Mouse (Mus musculus) liver, embryonic 15.5 days (tissue): ENCODE data around the gene Palm3. TPM values are rescaled to one million over a fixed set of nuclear protein-coding genes. Genes with fewer than 3 reads are reported as not detected.
"Not testable (repeated sequence)": the region's sequence is repeated elsewhere in the genome, so short reads cannot be mapped to it uniquely, and the experiment has no call there.

Experiments
- ATAC-seq: fragments of 200-750 bp; cut with Nextera tagmentation; 2 replicates; pipeline ENCODE4 v1.8.0; 2017; ENCODE audit warnings: moderate number of reproducible peaks, mild to moderate bottlenecking, moderate library complexity; ENCODE audit not compliant: insufficient read depth
- H3K27ac ChIP-seq: fragments of 300-500 bp; sonication (generic); replicated peaks from 2 replicates; pipeline ENCODE4 v1.5.1; 2015; ENCODE audit warnings: mild to moderate bottlenecking, inconsistent platforms
- H3K27me3 ChIP-seq: fragments of 300-500 bp; sonication (generic); 2 replicates; pipeline ENCODE4 v1.6.1; 2015; ENCODE audit warnings: mild to moderate bottlenecking, inconsistent platforms
- H3K36me3 ChIP-seq: fragments of 300-500 bp; sonication (generic); replicated peaks from 2 replicates; pipeline ENCODE4 v1.6.1; 2015; ENCODE audit warnings: moderate library complexity, mild to moderate bottlenecking, inconsistent platforms
- H3K4me1 ChIP-seq: fragments of 300-500 bp; sonication (generic); replicated peaks from 2 replicates; pipeline ENCODE4 v1.6.1; 2015; ENCODE audit warnings: inconsistent platforms
- H3K4me2 ChIP-seq: fragments of 300-500 bp; sonication (generic); 2 replicates; pipeline ENCODE4 v1.6.1; 2015; ENCODE audit warnings: moderate library complexity, mild to moderate bottlenecking, inconsistent platforms
- H3K4me3 ChIP-seq: fragments of 300-500 bp; sonication (generic); replicated peaks from 2 replicates; pipeline ENCODE4 v1.5.1; 2015; ENCODE audit warnings: mild to moderate bottlenecking, inconsistent platforms
- H3K9ac ChIP-seq: fragments of 300-500 bp; sonication (generic); 2 replicates; pipeline ENCODE4 v1.6.1; 2015; ENCODE audit warnings: moderate library complexity, mild to moderate bottlenecking, inconsistent platforms
- H3K9me3 ChIP-seq: fragments of 300-500 bp; sonication (generic); replicated peaks from 2 replicates; pipeline ENCODE4 v1.6.1; 2016; ENCODE audit warnings: inconsistent platforms
- WGBS: fragments of 180-500 bp; shearing (Covaris S2); methylation state at CpG from one replicate; pipeline ENCODE4 v1.1.7; 2015; ENCODE audit warnings: mixed read lengths; ENCODE audit not compliant: insufficient replicate concordance; 5-methylcytosine and 5-hydroxymethylcytosine counted together
- polyA plus RNA-seq: library from polyadenylated mRNA; unstranded; fragments of >200 nt; fragmentation: Nextera tagmentation; extraction: Ambion mirVana; gene quantifications from 2 replicates; pipeline ENCODE4 v1.2.1, GENCODE M21; 2015

The Palm3 gene
- polyA plus RNA-seq, 1 experiment from 2014 or later, result 0.23 TPM

DNA sequence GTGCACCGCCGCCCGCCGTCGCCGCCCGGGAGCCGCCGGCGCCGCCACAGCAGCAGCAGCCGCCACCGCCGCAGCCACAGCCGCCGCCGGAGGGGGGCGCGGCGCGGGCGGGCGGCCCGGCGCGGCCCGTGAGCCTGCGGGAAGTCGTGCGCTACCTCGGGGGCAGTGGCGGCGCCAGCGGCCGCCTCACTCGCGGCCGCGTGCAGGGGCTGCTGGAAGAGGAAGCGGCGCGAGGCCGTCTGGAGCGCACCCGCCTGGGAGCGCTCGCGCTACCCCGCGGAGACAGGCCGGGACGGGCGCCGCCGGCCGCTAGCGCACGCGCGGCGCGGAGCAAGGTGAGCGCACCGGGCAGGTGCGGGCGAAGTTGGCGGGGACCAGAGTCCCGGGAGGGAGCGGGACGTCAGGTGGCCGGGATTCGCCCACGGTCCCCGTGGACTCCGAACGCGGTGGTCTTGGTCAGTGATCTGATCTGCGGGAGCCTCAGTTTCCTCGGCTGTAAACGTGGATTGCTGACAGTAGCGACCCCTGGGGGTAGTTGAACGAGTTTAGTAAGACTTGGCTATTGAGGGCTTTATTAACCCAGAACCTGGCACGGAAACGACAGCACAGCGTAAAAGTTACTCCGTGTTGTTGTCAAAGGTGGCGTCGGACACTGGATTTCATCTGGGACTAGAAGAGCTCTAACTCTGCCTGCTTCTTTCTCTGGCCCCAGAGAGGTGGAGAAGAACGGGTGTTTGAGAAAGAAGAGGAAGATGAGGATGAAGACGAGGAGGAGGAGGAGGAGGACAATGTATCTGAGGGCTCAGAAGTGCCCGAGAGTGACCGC is 22.8 kb upstream of the Palm3 start:
- H3K4me3 ChIP-seq, result peak overlapping the region; percentile 83
- peaks cover 71% of the 10 kb centered on the region for H3K4me1 ChIP-seq
- peaks cover 48% of the 10 kb centered on the region for H3K36me3 ChIP-seq
- H3K27me3 ChIP-seq, result no peaks in the 10 kb centered on the region
- peak overlapping the region; percentile 81 for H3K9ac ChIP-seq
- WGBS, result 2% methylated on average over 86 of the region's 92 CpGs
- H3K9me3 ChIP-seq, result no peaks in the 10 kb centered on the region
- peak overlapping the region; percentile 83 for H3K27ac ChIP-seq
- ATAC-seq, result no peak
- peak overlapping the region; percentile 99 for H3K4me2 ChIP-seq

DNA sequence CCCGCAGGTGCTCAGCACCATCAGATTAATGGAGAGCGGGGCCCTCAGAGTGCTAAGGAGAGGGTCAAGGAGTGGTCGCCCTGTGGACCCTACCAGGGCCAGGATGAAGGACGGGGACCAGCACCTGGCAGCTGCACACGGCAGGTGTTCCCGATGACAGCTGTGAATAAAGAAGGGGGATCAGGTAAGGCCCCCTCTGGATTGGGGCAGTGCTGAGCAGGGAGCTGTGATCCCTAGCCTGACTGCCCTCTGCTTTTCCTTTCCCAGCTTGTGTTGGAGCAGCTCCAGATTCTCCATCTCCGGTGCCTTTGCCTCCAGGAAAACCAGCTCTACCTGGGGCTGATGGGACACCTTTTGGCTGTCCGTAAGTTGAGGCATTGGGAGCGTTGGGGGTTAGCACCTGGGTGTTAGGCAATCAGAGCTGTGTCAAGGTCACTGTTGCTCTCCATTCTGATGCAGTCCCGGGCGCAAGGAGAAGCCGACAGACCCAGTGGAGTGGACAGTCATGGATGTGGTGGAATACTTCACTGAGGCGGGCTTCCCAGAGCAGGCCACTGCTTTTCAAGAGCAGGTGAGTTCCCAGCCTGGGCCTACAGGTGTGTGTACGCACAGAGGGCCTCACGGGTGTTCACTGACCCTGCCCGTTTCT is 22.1 kb upstream of the Palm3 start:
- H3K9me3 ChIP-seq, result no peaks in the 10 kb centered on the region
- WGBS, result 72% methylated on average over 16 of the region's 16 CpGs
- H3K36me3 ChIP-seq, result peaks cover 47% of the 10 kb centered on the region
- no peak for ATAC-seq
- H3K27me3 ChIP-seq, result no peaks in the 10 kb centered on the region
- H3K9ac ChIP-seq, result peak overlapping the region; percentile 81
- peak overlapping the region; percentile 99 for H3K4me2 ChIP-seq
- peak overlapping the region; percentile 83 for H3K4me3 ChIP-seq
- H3K4me1 ChIP-seq, result peaks cover 69% of the 10 kb centered on the region
- H3K27ac ChIP-seq, result 0 out of 2 replicates have a peak overlapping the region, but pooled peaks have one; percentile 83

DNA sequence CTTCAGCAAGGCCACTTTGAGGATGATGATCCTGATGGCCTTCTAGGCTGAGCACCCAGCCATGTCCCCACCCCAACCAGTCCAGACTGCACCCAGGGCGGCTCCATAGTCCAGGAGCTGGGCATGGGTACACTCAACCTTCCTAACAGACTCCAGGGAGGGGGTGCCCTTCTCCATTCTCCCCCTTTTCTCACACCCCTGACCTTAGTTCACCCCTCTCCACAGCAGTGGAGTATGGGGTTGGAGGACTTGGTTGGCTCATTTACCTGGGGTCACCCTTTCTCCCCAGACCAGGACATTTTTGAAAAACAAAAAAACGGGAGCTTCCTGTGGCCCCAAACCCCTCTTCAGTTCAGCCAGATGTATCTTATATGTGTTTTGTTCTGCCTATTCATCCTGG is 21.4 kb upstream of the Palm3 start:
- peak overlapping the region; percentile 99 for H3K4me2 ChIP-seq
- H3K4me3 ChIP-seq, result peak overlapping the region; percentile 83
- H3K27ac ChIP-seq, result no peak overlapping the region
- H3K4me1 ChIP-seq, result peaks cover 71% of the 10 kb centered on the region
- H3K36me3 ChIP-seq, result peaks cover 45% of the 10 kb centered on the region
- peak overlapping the region; percentile 12; the same call in 1 of the 2 replicates for H3K9ac ChIP-seq
- ATAC-seq, result no peak
- H3K9me3 ChIP-seq, result no peaks in the 10 kb centered on the region
- WGBS, result 89% methylated on average over 2 of the region's 2 CpGs
- H3K27me3 ChIP-seq, result no peaks in the 10 kb centered on the region

DNA sequence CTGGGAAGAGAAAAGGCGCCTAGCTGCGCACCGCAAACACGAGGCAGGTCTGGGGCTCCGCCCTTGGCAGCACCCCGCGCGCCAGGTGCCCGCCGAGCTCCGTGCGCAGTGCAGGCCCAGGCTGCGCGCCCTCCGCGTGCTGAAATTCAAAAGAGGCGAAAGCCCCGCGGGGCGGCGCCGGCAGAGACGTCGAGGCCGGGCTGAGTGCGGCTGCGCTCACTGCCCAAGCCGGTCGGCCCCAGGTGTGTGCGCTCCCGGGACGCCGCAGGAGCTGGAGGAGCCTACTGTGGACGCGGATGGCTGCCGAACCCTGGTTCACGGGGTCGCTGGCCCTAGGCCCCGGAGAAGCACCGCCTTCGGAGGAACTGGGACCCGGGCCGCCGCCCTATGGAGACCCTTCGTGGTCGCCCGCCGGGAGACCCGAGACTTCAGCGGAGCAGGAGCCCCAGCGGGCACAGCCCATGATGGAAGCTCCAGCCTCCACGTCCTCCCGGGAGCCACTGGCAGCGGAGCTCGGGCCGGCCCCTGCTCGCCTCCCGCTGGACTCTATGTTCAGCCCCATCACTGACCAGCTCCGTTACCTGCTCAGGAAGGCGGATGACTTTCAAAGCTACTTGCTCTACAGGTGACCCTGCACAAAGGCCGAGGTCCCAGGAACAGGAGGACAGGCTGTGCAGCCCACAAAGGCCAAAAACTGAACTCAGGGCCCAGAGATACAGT is 19.8 kb upstream of the Palm3 start, which contains the start of gene 1700067K01Rik:
TSS of gene 1700067K01Rik (plus strand) at position 222 of the 720 bp plus-strand sequence.
- Histone ChIP-seq H3K4me2 (no peak within 1 kb of the TSS), H3K27me3 (no peaks in the 10 kb centered on the region), H3K4me1 (peaks cover 67% of the 10 kb centered on the region), H3K36me3 (peaks cover 42% of the 10 kb centered on the region), H3K9me3 (no peaks in the 10 kb centered on the region), H3K4me3 (no peak within 1 kb of the TSS), H3K9ac (no peak within 1 kb of the TSS), H3K27ac (no peak within 1 kb of the TSS)
- WGBS, result 79% methylated on average over 61 of the region's 61 CpGs
- ATAC-seq, result no peak

DNA sequence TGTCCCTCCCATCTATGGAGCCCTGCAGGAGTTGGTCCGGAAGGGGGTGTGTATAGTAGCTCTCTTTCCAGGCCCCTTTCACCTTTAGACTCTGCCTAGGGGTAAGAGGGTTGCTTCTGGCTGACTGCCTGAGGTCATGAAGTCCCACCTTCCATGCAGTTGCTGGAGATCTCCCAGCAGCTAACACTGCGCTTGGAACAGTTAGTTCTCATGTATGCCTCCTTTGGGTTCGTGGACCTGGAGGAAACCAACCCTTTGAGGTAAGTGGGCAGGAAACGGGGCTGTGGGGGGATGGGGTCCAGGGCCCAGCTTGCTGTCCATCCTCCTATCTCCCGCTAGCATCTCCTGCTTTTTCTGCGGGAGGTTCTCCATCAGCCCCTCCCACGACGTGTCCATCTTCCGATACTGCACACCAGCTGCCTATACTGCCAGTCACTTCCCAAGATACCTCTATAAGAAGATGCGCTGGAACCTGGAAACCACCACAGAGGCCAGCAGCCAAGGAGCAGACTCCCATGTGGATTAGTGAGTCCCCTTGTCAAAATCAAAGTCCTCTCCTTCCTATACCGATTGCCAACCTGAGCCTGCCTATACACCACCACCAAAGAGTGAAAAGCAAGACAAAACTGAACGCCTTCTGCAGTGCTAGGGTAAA is 18.2 kb upstream of the Palm3 start:
- no peak overlapping the region for H3K9ac ChIP-seq
- H3K36me3 ChIP-seq, result peaks cover 42% of the 10 kb centered on the region
- H3K4me2 ChIP-seq, result 0 out of 2 replicates have a peak overlapping the region, but pooled peaks have one; percentile 11
- ATAC-seq, result peak; percentile 8; the same call in 1 of the 2 replicates
- no peaks in the 10 kb centered on the region for H3K9me3 ChIP-seq
- H3K27me3 ChIP-seq, result no peaks in the 10 kb centered on the region
- H3K4me1 ChIP-seq, result peaks cover 64% of the 10 kb centered on the region
- H3K27ac ChIP-seq, result no peak overlapping the region
- no peak overlapping the region for H3K4me3 ChIP-seq
- 63% methylated on average over 12 of the region's 12 CpGs for WGBS

DNA sequence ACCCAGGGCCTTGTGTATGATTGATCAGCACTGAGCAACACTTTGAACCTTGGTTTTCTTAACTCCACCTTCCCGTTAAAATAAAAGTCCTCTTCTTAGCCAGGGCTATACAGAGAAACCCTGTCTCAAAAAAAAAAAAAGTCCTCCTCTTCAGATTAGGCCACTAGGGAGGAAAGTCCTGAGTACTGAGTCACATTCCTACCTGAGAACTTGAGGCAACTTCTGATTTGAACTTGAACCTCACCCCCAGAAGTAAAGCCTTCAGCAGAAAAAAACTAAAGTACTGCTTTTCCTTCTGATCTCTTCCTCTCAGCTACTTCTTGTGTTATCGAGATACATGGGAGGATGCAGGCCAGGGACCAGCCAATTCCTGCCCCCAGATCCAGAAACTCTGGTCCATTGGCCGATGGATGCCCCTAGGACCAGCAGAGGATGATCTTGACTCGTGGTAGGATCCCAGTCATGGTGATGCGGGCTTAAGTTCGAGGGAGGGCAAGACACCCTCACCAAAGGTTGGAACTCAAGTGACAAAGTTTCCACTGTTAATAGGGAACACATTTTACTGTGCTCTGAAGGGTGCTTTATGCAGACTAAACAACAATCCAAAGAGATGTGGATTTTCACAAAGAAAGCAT is 17.5 kb upstream of the Palm3 start:
- peaks cover 42% of the 10 kb centered on the region for H3K36me3 ChIP-seq
- WGBS, result 69% methylated on average over 6 of the region's 6 CpGs
- H3K4me3 ChIP-seq, result peak overlapping the region; percentile 66; the same call in 1 of the 2 replicates
- ATAC-seq, result no peak
- peaks cover 58% of the 10 kb centered on the region for H3K4me1 ChIP-seq
- peak overlapping the region; percentile 63; the same call in 1 of the 2 replicates for H3K9ac ChIP-seq
- no peaks in the 10 kb centered on the region for H3K9me3 ChIP-seq
- peak overlapping the region; percentile 96 for H3K4me2 ChIP-seq
- no peaks in the 10 kb centered on the region for H3K27me3 ChIP-seq
- peak overlapping the region; percentile 78 for H3K27ac ChIP-seq

DNA sequence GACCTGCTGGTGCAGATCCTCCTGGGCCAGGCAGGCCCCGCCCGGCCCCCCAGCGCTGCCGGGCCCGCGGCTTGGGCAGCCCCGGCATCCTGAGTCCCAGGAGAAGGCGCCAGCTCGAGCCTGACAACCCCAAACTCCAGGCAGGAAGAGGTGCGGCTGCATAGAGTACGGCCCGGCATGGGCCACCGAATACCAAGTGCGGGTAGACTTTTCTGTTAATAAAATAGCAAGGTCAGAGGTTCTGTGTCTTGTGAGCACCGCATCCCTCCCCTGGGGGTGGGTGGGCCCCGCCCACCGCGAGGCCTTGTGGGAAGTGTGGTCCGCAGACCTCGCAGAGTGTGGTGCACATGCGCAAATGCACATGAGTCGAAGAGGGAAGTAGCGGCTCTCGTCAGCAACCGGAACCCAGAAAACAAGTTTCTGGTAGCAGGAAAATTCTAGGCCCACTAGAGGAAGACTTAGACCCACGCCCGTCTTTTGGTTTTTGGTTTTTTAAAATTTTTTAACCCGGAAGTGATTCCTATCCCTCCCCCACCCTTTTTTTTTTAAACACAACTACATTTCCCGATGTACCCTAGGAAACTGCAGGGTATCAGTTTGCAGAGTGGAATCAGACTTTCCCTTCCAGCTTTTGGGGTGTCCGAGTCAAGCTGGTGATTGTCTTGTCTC is 16.6 kb upstream of the Palm3 start:
- Histone ChIP-seq H3K4me1 (peaks cover 49% of the 10 kb centered on the region), H3K9me3 (no peaks in the 10 kb centered on the region), H3K4me2 (peak overlapping the region; percentile 96), H3K4me3 (peak overlapping the region; percentile 66), H3K27me3 (peaks cover 4% of the 10 kb centered on the region), H3K36me3 (peaks cover 34% of the 10 kb centered on the region), H3K9ac (peak overlapping the region; percentile 63), H3K27ac (peak overlapping the region; percentile 78)
- ATAC-seq, result peak; percentile 82
- under 1% methylated on average over 30 of the region's 30 CpGs for WGBS

DNA sequence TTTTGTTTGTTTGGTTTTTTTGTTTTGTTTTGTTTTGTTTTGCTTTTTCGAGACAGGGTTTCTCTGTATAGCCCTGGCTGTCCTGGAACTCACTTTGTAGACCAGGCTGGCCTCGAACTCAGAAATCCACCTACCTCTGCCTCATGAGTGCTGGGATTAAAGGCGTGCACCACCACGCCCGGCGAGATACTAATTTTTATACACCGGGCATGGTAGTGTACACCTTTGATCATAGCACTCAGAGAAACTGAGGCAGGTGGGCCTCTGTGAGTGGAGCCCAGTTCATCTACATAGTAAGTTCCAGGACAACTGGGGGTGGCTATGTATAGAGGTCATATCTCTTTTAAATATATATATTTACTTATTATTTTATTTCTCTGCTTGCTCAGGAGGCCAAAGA is 15.8 kb upstream of the Palm3 start:
- Histone ChIP-seq H3K36me3 (peaks cover 26% of the 10 kb centered on the region), H3K27me3 (peaks cover 13% of the 10 kb centered on the region), H3K4me2 (peak overlapping the region; percentile 96; the same call in 1 of the 2 replicates), H3K4me1 (peaks cover 49% of the 10 kb centered on the region), H3K27ac (peak overlapping the region; percentile 78; the same call in 1 of the 2 replicates)
- H3K9ac ChIP-seq, H3K9me3 ChIP-seq, H3K4me3 ChIP-seq, ATAC-seq: not testable (repeated sequence)
- 78% methylated on average over 7 of the region's 7 CpGs for WGBS

DNA sequence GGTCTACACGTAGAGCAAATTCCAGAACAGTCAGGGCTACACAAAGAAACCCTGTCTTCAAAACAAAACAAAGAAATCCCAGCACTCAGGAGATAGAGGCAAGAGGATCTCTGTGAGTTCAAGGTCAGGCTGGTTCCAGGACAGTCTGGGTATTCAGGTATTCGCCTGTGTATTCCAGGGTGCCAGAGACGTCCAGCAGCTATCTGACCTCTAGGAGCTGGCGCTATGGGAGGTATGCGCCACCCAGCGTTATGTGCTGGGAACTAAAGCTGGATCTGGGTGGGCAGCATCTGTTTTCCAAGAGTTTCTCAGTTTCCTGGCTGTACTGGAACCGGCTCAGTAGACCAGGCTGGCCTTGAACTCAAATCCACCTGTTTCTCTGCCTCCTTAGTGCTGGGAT is 12.9 kb upstream of the Palm3 start:
- peaks cover 41% of the 10 kb centered on the region for H3K27me3 ChIP-seq
- H3K4me1 ChIP-seq, result peaks cover 48% of the 10 kb centered on the region
- no peak for ATAC-seq
- no peak overlapping the region for H3K27ac ChIP-seq
- H3K4me2 ChIP-seq, result no peak overlapping the region
- 41% methylated on average over 7 of the region's 7 CpGs for WGBS
- H3K9me3 ChIP-seq, result no peaks in the 10 kb centered on the region
- no peaks in the 10 kb centered on the region for H3K36me3 ChIP-seq
- H3K9ac ChIP-seq, result no peak overlapping the region
- no peak overlapping the region for H3K4me3 ChIP-seq

DNA sequence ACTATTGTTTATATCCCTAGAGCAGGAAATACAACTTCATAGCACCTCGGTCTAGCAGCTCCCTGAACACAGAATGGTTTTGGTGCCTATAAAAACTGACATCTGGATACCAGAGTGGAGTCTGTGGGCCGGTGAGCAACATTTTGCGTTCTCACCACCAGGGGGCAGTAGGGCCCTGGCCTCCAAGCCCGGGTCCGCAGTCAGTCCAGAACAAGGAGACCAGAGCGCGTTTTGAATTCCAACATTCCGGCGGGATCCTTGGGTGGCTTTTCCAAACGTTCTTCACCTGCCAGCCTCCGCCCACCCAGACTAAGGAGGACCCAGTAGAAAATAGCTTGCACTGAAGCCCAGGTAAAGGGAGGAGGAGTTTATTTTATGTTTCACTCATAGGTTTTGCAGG is 11.4 kb upstream of the Palm3 start:
- Histone ChIP-seq H3K36me3 (no peaks in the 10 kb centered on the region), H3K27me3 (peaks cover 54% of the 10 kb centered on the region), H3K4me3 (no peak overlapping the region), H3K4me2 (no peak overlapping the region), H3K9me3 (no peaks in the 10 kb centered on the region), H3K4me1 (peaks cover 35% of the 10 kb centered on the region), H3K9ac (no peak overlapping the region), H3K27ac (no peak overlapping the region)
- 2% methylated on average over 11 of the region's 11 CpGs for WGBS
- no peak for ATAC-seq
